ENCODE assay signal across 16 mouse cellular contexts in genomic region chr4:94261136-94261535, GRCm38 (mm10).
DNase-seq lines count a peak whose midpoint lies in the region; ATAC-seq and TF ChIP-seq lines count a peak whose summit lies in the region.
"Had no signal": no experiment of that assay in that cellular context is flagged by ENCODE, and none has a peak within 500 bp of the region (broad histone marks: within the 10 kb centered on the region; RNA-seq: fewer than 3 reads in every experiment).

No protein-coding gene starts in this region.

- no peak overlapping the region for H3K9ac ChIP-seq in hindbrain, embryonic 14.5 days
- H3K9ac ChIP-seq in hindbrain, embryonic 11.5 days (ENCODE audit: low read depth, low read length), result no peak overlapping the region
- H3K9ac ChIP-seq in lung, postnatal 0 days (replicated peaks; ENCODE audit: low read depth), result no peak overlapping the region
- H3K9ac ChIP-seq: limb, embryonic 13.5 days; lung, embryonic 15.5 days; stomach, embryonic 15.5 days had no signal

- peak; percentile 35 for TF ChIP-seq CTCF in lung, postnatal 0 days (IDR thresholded peaks at IDR 0.05)

- no peak overlapping the region for H3K4me3 ChIP-seq in hindbrain, embryonic 14.5 days (replicated peaks; ENCODE audit: low read length)
- no peak overlapping the region for H3K4me3 ChIP-seq in hindbrain, embryonic 11.5 days (ENCODE audit: low read depth, low read length)
- H3K4me3 ChIP-seq in lung, postnatal 0 days (ENCODE audit: low read depth, low read length), result no peak overlapping the region
- H3K4me3 ChIP-seq: limb, embryonic 13.5 days; lung, embryonic 15.5 days; megakaryocyte, embryonic 14.5 days; stomach, embryonic 15.5 days had no signal

- no peak for ATAC-seq in hindbrain, embryonic 14.5 days (ENCODE audit: low FRiP score)
- ATAC-seq in hindbrain, embryonic 11.5 days (ENCODE audit: low FRiP score), result no peak
- ATAC-seq in lung, postnatal 0 days, result no peak

- no peak overlapping the region for H3K4me2 ChIP-seq in hindbrain, embryonic 14.5 days (replicated peaks)
- no peak overlapping the region for H3K4me2 ChIP-seq in hindbrain, embryonic 11.5 days (replicated peaks; ENCODE audit: low read depth, low read length)
- no peak overlapping the region for H3K4me2 ChIP-seq in lung, postnatal 0 days (replicated peaks; ENCODE audit: low read depth, low read length)
- H3K4me2 ChIP-seq: limb, embryonic 13.5 days; lung, embryonic 15.5 days; stomach, embryonic 15.5 days had no signal

- TF ChIP-seq EP300 in lung, postnatal 0 days (IDR thresholded peaks at IDR 0.05), result no peak

- H3K27ac ChIP-seq in hindbrain, embryonic 14.5 days, result no peak overlapping the region
- H3K27ac ChIP-seq in hindbrain, embryonic 11.5 days (ENCODE audit: low read depth, low read length), result no peak overlapping the region
- no peak overlapping the region for H3K27ac ChIP-seq in lung, postnatal 0 days (ENCODE audit: low read length)
- H3K27ac ChIP-seq: limb, embryonic 13.5 days; lung, embryonic 15.5 days; stomach, embryonic 15.5 days had no signal

- no peaks in the 10 kb centered on the region for H3K27me3 ChIP-seq in hindbrain, embryonic 14.5 days (ENCODE audit: control insufficient read depth, insufficient read depth, low read length)
- H3K27me3 ChIP-seq in hindbrain, embryonic 11.5 days (ENCODE audit: control insufficient read depth, insufficient read depth, low read length), result no peaks in the 10 kb centered on the region
- H3K27me3 ChIP-seq in lung, postnatal 0 days (replicated peaks; ENCODE audit: insufficient read depth, low read length), result no peaks in the 10 kb centered on the region
- H3K27me3 ChIP-seq: limb, embryonic 13.5 days; lung, embryonic 15.5 days; megakaryocyte, embryonic 14.5 days; stomach, embryonic 15.5 days had no signal

- DNase-seq in embryo, embryonic 10.5 days (ENCODE audit: low spot score), result peak; percentile 2
- DNase-seq in embryo, embryonic 10 days (ENCODE audit: low spot score), result no peak
- peak; percentile 51 for DNase-seq in hindbrain, embryonic 14.5 days (ENCODE audit: low spot score)
- DNase-seq in hindbrain, embryonic 11.5 days (ENCODE audit: low spot score), result no peak
- DNase-seq in lung, postnatal 0 days (ENCODE audit: low spot score), result peak; percentile 21
- no peak for DNase-seq in lung, postnatal 10 days
- DNase-seq in retina, postnatal 1 day, result peak; percentile 1
- no peak for DNase-seq in right cerebral cortex, postnatal 10 days (ENCODE audit: low spot score in 2 of 2)
- DNase-seq: adrenal gland, postnatal 25 days; cerebellum, postnatal 36 days; kidney, postnatal 4 days; thymus, postnatal 25 days had no signal

- H3K9me3 ChIP-seq in hindbrain, embryonic 14.5 days (ENCODE audit: control insufficient read depth, low read length), result no peaks in the 10 kb centered on the region
- H3K9me3 ChIP-seq in hindbrain, embryonic 11.5 days (ENCODE audit: control insufficient read depth, low read length), result no peaks in the 10 kb centered on the region
- H3K9me3 ChIP-seq in lung, postnatal 0 days (ENCODE audit: low read length), result no peaks in the 10 kb centered on the region
- H3K9me3 ChIP-seq: limb, embryonic 13.5 days; lung, embryonic 15.5 days; megakaryocyte, embryonic 14.5 days; stomach, embryonic 15.5 days had no signal

- H3K4me1 ChIP-seq in hindbrain, embryonic 14.5 days (replicated peaks; ENCODE audit: control insufficient read depth, insufficient read depth, low read length), result no peaks in the 10 kb centered on the region
- no peaks in the 10 kb centered on the region for H3K4me1 ChIP-seq in hindbrain, embryonic 11.5 days (replicated peaks; ENCODE audit: control insufficient read depth, insufficient read depth, low read length)
- no peaks in the 10 kb centered on the region for H3K4me1 ChIP-seq in lung, postnatal 0 days (ENCODE audit: insufficient read depth, low read depth, low read length)
- H3K4me1 ChIP-seq: limb, embryonic 13.5 days; lung, embryonic 15.5 days; megakaryocyte, embryonic 14.5 days; stomach, embryonic 15.5 days had no signal

- H3K36me3 ChIP-seq in hindbrain, embryonic 14.5 days (replicated peaks; ENCODE audit: control insufficient read depth, insufficient read depth), result no peaks in the 10 kb centered on the region
- no peaks in the 10 kb centered on the region for H3K36me3 ChIP-seq in hindbrain, embryonic 11.5 days (ENCODE audit: control insufficient read depth, insufficient read depth, low read length)
- H3K36me3 ChIP-seq in lung, postnatal 0 days (ENCODE audit: insufficient read depth, low read length), result no peaks in the 10 kb centered on the region
- H3K36me3 ChIP-seq: limb, embryonic 13.5 days; lung, embryonic 15.5 days; stomach, embryonic 15.5 days had no signal

Comparison
In these comparisons a context has a peak if more than half of its experiments do, and no peak if none do; other contexts are left out.
1. DNase-seq: peak in embryo, embryonic 10.5 days (single experiment), hindbrain, embryonic 14.5 days (single experiment), lung, postnatal 0 days (single experiment) and retina, postnatal 1 day (single experiment); none in embryo, embryonic 10 days (single experiment), hindbrain, embryonic 11.5 days (single experiment), lung, postnatal 10 days (single experiment) and right cerebral cortex, postnatal 10 days (0 of 2).